Mouse (Mus musculus) spleen, adult 2 months (tissue): ENCODE results near the gene Adgrl3.

Experiments
- CTCF ChIP-seq: fragments of 200-500 bp; IDR thresholded peaks from 2 replicates; pipeline ENCODE4 v1.5.1; 2011; ENCODE audit warnings: mild to moderate bottlenecking, inconsistent platforms; ENCODE audit not compliant: insufficient read depth, insufficient read length, insufficient replicate concordance; ENCODE audit errors: extremely low read depth
- POLR2A ChIP-seq: fragments of 200-500 bp; IDR thresholded peaks from 2 replicates; pipeline ENCODE4 v1.6.1; 2011; ENCODE audit warnings: low read depth, low read length, inconsistent platforms

- no peak for TF ChIP-seq CTCF
- no peak for TF ChIP-seq POLR2A
Observed at GRCm38 (mm10) chr5:81073875-81074274, 53.9 kb downstream of the Adgrl3 start.
